Mouse (Mus musculus) hindbrain, embryonic 12.5 days (tissue): ENCODE results near the gene Zmpste24. TPM values are rescaled to one million over a fixed set of nuclear protein-coding genes. Genes with fewer than 3 reads are reported as not detected.
"Not testable (repeated sequence)": the region's sequence is repeated elsewhere in the genome, so short reads cannot be mapped to it uniquely, and the experiment has no call there.

ENCODE experiments used
- ATAC-seq: fragments of 200-750 bp; cut with Nextera tagmentation; 2 replicates; pipeline ENCODE4 v1.8.0; 2017; ENCODE audit warnings: moderate TSS enrichment; ENCODE audit not compliant: low FRiP score
- H3K27ac ChIP-seq: fragments of 300-500 bp; sonication (generic); 2 replicates; pipeline ENCODE4 v1.5.1; 2016; ENCODE audit warnings: mild to moderate bottlenecking
- H3K27me3 ChIP-seq: fragments of 300-500 bp; sonication (generic); 2 replicates; pipeline ENCODE4 v1.6.1; 2016; ENCODE audit warnings: mild to moderate bottlenecking
- H3K36me3 ChIP-seq: fragments of 300-500 bp; sonication (generic); 2 replicates; pipeline ENCODE4 v1.6.1; 2016; ENCODE audit warnings: mild to moderate bottlenecking
- H3K4me1 ChIP-seq: fragments of 300-500 bp; sonication (generic); 2 replicates; pipeline ENCODE4 v1.6.1; 2016
- H3K4me2 ChIP-seq: fragments of 300-500 bp; sonication (generic); replicated peaks from 2 replicates; pipeline ENCODE4 v1.6.1; 2016; ENCODE audit warnings: mild to moderate bottlenecking
- H3K4me3 ChIP-seq: fragments of 300-500 bp; sonication (generic); 2 replicates; pipeline ENCODE4 v1.5.1; 2016; ENCODE audit warnings: mild to moderate bottlenecking
- H3K9ac ChIP-seq: fragments of 300-500 bp; sonication (generic); 2 replicates; pipeline ENCODE4 v1.6.1; 2016; ENCODE audit warnings: mild to moderate bottlenecking, moderate library complexity
- H3K9me3 ChIP-seq: fragments of 300-500 bp; sonication (generic); replicated peaks from 2 replicates; pipeline ENCODE4 v1.6.1; 2016; ENCODE audit warnings: mild to moderate bottlenecking
- WGBS: fragments of 180-500 bp; shearing (Covaris S2); methylation state at CpG from one replicate; pipeline ENCODE4 v1.1.7; 2016; 5-methylcytosine and 5-hydroxymethylcytosine counted together
- polyA plus RNA-seq: library from polyadenylated mRNA; unstranded; fragments of >200 nt; fragmentation: Nextera tagmentation; extraction: Ambion mirVana; gene quantifications from 2 replicates; pipeline ENCODE4 v1.2.1, GENCODE M21; 2016

Gene Zmpste24
- polyA plus RNA-seq, result 32.5 and 35.1 TPM in 2 replicates

DNA sequence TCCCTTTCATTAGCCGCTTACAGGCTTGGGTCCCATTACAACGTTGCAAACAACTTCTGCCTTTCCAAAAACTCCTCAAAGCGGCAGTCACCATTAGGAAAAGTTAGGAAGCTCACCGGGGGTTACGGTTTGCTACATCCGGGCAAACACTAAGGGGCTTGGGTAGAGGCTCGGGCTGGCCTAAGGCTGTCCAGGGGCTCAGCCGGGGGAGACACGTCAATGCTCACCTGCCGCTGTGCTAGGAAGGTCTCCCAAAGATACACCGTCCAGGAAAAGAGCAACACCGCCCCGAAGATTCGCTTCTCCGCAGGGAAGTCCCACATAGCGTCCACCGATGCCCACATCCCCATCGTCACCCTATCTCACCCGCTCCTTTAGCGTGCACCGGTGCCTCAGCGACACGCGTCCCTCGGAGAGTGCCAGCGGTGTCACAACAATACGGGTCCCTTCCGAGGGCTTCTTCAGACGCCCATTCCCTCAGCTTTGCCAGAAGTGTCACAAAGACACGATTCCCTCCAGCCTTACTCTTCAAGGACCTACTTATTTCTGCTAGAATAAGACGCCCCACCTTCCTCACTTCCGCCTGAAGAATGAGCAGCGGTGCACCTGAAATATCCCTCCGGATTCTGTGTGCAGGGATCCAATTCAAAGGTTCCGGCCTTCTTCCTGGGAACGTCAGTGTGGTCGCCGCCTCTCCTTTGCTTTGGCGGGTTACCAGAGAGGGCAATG, at the start of gene Zmpste24:
Zmpste24 (minus strand) TSS at position 592 of the 729 bp plus-strand sequence.
- Histone ChIP-seq H3K27ac (no peak within 1 kb of the TSS), H3K9ac (peak within 1 kb of the TSS; percentile 76), H3K4me3 (peak within 1 kb of the TSS; percentile 66), H3K4me1 (peaks cover 8% of the 10 kb centered on the region), H3K9me3 (no peaks in the 10 kb centered on the region), H3K4me2 (peak within 1 kb of the TSS; percentile 72), H3K36me3 (peaks cover 26% of the 10 kb centered on the region), H3K27me3 (no peaks in the 10 kb centered on the region)
- peak; percentile 92 for ATAC-seq
- WGBS, result under 1% methylated on average over 39 of the region's 39 CpGs

GRCm38 (mm10) chr4:121109126-121109525, 11.1 kb upstream of the Zmpste24 start, which contains the start of gene Tmco2:
Gene Tmco2 (minus strand): TSS chr4:121109226.
- Histone ChIP-seq H3K36me3 (no peaks in the 10 kb centered on the region), H3K9ac (no peak within 1 kb of the TSS), H3K27ac (no peak within 1 kb of the TSS), H3K27me3 (no peaks in the 10 kb centered on the region), H3K9me3 (no peaks in the 10 kb centered on the region), H3K4me3 (no peak within 1 kb of the TSS), H3K4me2 (no peak within 1 kb of the TSS), H3K4me1 (no peaks in the 10 kb centered on the region)
- ATAC-seq, result no peak
- 85% methylated on average over 2 of the region's 2 CpGs for WGBS

GRCm38 (mm10) chr4:121103304-121103703, 5.3 kb upstream of the Zmpste24 start:
- Histone ChIP-seq H3K27ac (no peak overlapping the region), H3K4me2 (no peak overlapping the region), H3K4me1 (no peaks in the 10 kb centered on the region), H3K36me3 (no peaks in the 10 kb centered on the region), H3K9me3 (no peaks in the 10 kb centered on the region), H3K27me3 (no peaks in the 10 kb centered on the region), H3K4me3 (no peak overlapping the region), H3K9ac (no peak overlapping the region)
- 82% methylated on average over 4 of the region's 4 CpGs for WGBS
- ATAC-seq, result no peak

- Histone ChIP-seq H3K27me3 (no peaks in the 10 kb centered on the region), H3K36me3 (peaks cover 69% of the 10 kb centered on the region), H3K27ac (no peak overlapping the region), H3K4me1 (no peaks in the 10 kb centered on the region), H3K9me3 (no peaks in the 10 kb centered on the region), H3K4me2 (no peak overlapping the region), H3K9ac (no peak overlapping the region), H3K4me3 (no peak overlapping the region)
- 90% methylated on average over 4 of the region's 4 CpGs for WGBS
- ATAC-seq, result no peak
Observed at GRCm38 (mm10) chr4:121090211-121090610, 7.8 kb downstream of the Zmpste24 start.

- no peak overlapping the region for H3K4me2 ChIP-seq
- WGBS, result 94% methylated on average over 2 of the region's 2 CpGs
- peaks cover 69% of the 10 kb centered on the region for H3K36me3 ChIP-seq
- H3K9me3 ChIP-seq, result no peaks in the 10 kb centered on the region
- ATAC-seq, result no peak
- H3K9ac ChIP-seq, result no peak overlapping the region
- H3K4me3 ChIP-seq, result no peak overlapping the region
- H3K27me3 ChIP-seq, result no peaks in the 10 kb centered on the region
- H3K27ac ChIP-seq, result no peak overlapping the region
- H3K4me1 ChIP-seq, result no peaks in the 10 kb centered on the region
Observed at GRCm38 (mm10) chr4:121088696-121089095, 9.3 kb downstream of the Zmpste24 start.

DNA sequence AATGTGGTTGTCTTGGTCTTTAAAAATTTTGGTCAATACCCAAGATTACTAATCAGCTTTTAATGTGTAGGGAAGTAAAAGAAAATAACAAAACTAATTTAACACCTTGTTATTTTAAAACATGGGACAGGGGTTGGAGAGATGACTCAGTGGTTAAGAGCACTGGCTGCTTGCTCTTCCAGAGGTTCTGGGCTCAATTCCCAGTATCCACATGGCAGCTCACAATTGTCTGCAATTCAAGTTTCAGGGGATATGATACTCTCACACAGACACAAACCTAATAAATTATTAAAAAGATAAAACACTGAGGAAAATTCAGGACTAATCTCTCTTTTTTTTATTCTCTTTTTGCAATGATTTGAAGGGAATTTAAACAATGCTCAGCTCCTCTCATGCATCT, 13.5 kb downstream of the Zmpste24 start:
- Histone ChIP-seq H3K4me1 (no peaks in the 10 kb centered on the region), H3K36me3 (peaks cover 74% of the 10 kb centered on the region), H3K27ac (no peak overlapping the region), H3K4me2 (no peak overlapping the region), H3K4me3 (no peak overlapping the region), H3K9me3 (no peaks in the 10 kb centered on the region), H3K27me3 (no peaks in the 10 kb centered on the region), H3K9ac (no peak overlapping the region)
- no peak for ATAC-seq

GRCm38 (mm10) chr4:121080395-121080794, 17.6 kb downstream of the Zmpste24 start:
- ATAC-seq, result no peak
- peaks cover 79% of the 10 kb centered on the region for H3K36me3 ChIP-seq
- 93% methylated on average over 1 of the region's 1 CpGs for WGBS

GRCm38 (mm10) chr4:121077915-121078646, 20.0 kb downstream of the Zmpste24 start:
- no peak for ATAC-seq
- no peak overlapping the region for H3K4me3 ChIP-seq
- no peaks in the 10 kb centered on the region for H3K9me3 ChIP-seq
- H3K4me1 ChIP-seq, result no peaks in the 10 kb centered on the region
- peaks cover 70% of the 10 kb centered on the region for H3K36me3 ChIP-seq
- H3K9ac ChIP-seq, result no peak overlapping the region
- WGBS, result 67% methylated on average over 3 of the region's 3 CpGs
- H3K4me2 ChIP-seq, result no peak overlapping the region
- H3K27me3 ChIP-seq, result no peaks in the 10 kb centered on the region
- H3K27ac ChIP-seq, result no peak overlapping the region

More at GRCm38 (mm10) chr4:121080395-121080794, 17.6 kb downstream of the Zmpste24 start:
- H3K4me3 ChIP-seq, result no peak overlapping the region
- H3K27ac ChIP-seq, result no peak overlapping the region
- no peak overlapping the region for H3K4me2 ChIP-seq
- no peak overlapping the region for H3K9ac ChIP-seq
- no peaks in the 10 kb centered on the region for H3K4me1 ChIP-seq
- H3K27me3 ChIP-seq, result no peaks in the 10 kb centered on the region
- H3K9me3 ChIP-seq, result no peaks in the 10 kb centered on the region

DNA sequence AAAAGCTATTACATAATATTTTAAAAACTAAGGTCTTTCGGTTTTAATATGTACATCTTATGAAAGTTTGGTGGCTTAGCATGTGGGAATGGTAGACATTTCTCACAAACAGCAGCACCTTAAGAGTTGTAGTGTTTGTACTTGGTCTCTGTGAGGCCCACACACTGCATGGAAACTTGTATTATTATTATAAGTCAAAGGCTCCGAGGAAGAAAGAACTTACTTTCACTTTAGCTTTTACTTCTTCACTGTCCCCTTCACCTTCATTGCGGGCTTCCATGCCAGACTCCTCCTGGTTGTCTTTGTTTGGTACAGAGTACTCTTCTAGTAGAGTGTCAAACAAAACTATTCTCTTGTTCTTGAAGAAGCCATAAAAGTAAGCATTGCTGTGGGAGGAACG, 23.8 kb downstream of the Zmpste24 start:
- no peak overlapping the region for H3K27ac ChIP-seq
- H3K4me2 ChIP-seq, result no peak overlapping the region
- H3K9me3 ChIP-seq, result no peaks in the 10 kb centered on the region
- no peak overlapping the region for H3K4me3 ChIP-seq
- no peak overlapping the region for H3K9ac ChIP-seq
- H3K27me3 ChIP-seq, result no peaks in the 10 kb centered on the region
- no peak for ATAC-seq
- WGBS, result 88% methylated on average over 4 of the region's 4 CpGs
- peaks cover 53% of the 10 kb centered on the region for H3K36me3 ChIP-seq
- no peaks in the 10 kb centered on the region for H3K4me1 ChIP-seq

DNA sequence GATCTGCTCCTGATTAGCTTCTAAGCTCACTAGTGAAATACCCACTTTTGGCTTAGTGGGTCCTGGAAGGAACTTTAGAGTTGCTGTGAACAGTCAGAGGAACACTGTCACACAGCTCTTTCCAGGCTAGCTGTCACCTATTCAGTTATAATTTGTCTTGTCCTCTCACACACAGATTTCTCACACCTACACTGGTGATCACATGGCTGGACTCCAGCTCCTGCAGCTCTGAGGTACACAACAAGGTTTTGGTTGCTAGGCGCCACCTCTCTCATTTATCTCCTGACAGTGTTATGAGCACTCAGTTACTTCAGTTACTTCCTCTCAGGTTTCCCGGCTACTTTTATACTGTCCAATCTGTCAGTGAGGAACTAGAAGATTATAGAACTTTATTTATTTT, 32.7 kb downstream of the Zmpste24 start:
- Histone ChIP-seq H3K4me3 (no peak overlapping the region), H3K9ac (no peak overlapping the region), H3K27me3 (no peaks in the 10 kb centered on the region), H3K36me3 (peaks cover 49% of the 10 kb centered on the region), H3K4me1 (no peaks in the 10 kb centered on the region), H3K9me3 (no peaks in the 10 kb centered on the region), H3K27ac (no peak overlapping the region), H3K4me2 (no peak overlapping the region)
- ATAC-seq, result no peak
- 93% methylated on average over 2 of the region's 2 CpGs for WGBS

DNA sequence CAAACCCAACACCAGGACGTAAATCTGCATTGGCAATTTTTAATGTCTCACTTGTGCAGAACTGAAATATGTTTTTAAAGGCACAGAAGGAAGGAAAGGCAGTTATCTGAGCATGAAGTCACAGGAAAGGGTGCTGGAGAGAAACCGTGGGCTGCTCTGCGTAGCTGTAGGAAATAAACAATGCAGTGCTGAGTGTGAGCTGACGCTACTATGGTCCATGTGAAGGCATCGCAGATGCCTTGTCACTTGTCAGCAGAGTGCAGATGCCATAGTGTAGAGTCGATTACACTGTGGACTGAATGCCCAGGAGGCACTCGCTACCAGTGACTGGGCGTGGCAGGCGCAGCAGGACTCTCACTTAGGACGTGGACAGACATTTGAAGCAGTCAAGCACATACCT, 38.8 kb downstream of the Zmpste24 start:
- ATAC-seq, result not testable (repeated sequence)
- 88% methylated on average over 10 of the region's 10 CpGs for WGBS

GRCm38 (mm10) chr4:121057032-121057431, 41.0 kb downstream of the Zmpste24 start:
- Histone ChIP-seq H3K4me3 (no peak overlapping the region), H3K27ac (no peak overlapping the region), H3K27me3 (peaks cover 18% of the 10 kb centered on the region), H3K36me3 (peaks cover 30% of the 10 kb centered on the region), H3K4me2 (no peak overlapping the region), H3K4me1 (peaks cover 10% of the 10 kb centered on the region), H3K9ac (no peak overlapping the region), H3K9me3 (no peaks in the 10 kb centered on the region)
- no peak for ATAC-seq
- 83% methylated on average over 2 of the region's 2 CpGs for WGBS

More for the DNA sequence above, 38.8 kb downstream of the Zmpste24 start:
- H3K27me3 ChIP-seq, H3K9me3 ChIP-seq, H3K4me2 ChIP-seq, H3K9ac ChIP-seq, H3K4me3 ChIP-seq, H3K27ac ChIP-seq, H3K4me1 ChIP-seq: not testable (repeated sequence)
- H3K36me3 ChIP-seq, result peaks cover 32% of the 10 kb centered on the region
